Comparison of ENCODE assay signal across 9 mouse cellular contexts in genomic region chr13:88823522-88824419, GRCm38 (mm10). TPM values are rescaled to one million over a fixed set of nuclear protein-coding genes. Genes with fewer than 3 reads are reported as not detected.
DNase-seq lines count a peak whose midpoint lies in the region; ATAC-seq and TF ChIP-seq lines count a peak whose summit lies in the region.
"Had no signal": no experiment of that assay in that cellular context is flagged by ENCODE, and none has a peak within 500 bp of the region (broad histone marks: within the 10 kb centered on the region; RNA-seq: fewer than 3 reads in every experiment).

No protein-coding gene starts in this region.

- WGBS in small intestine, adult 2 months, result 3% methylated on average over 25 of the region's 25 CpGs

- TF ChIP-seq CTCF in gastrocnemius, adult 2 months (IDR thresholded peaks at IDR 0.05), result no peak
- no peak for TF ChIP-seq CTCF in small intestine, adult 2 months (IDR thresholded peaks at IDR 0.05; ENCODE audit: extremely low read depth, insufficient read length, insufficient replicate concordance, low read depth, low read length)

- no peaks in the 10 kb centered on the region for H3K4me1 ChIP-seq in small intestine, adult 2 months (ENCODE audit: control insufficient read depth, insufficient read depth, insufficient read length, low read length)

- no peak for TF ChIP-seq POLR2A in small intestine, adult 2 months (IDR thresholded peaks at IDR 0.05; ENCODE audit: low read depth, low read length)

- H3K27me3 ChIP-seq in small intestine, adult 2 months (ENCODE audit: control insufficient read depth, insufficient read depth, low read length), result no peaks in the 10 kb centered on the region

- DNase-seq in gastrocnemius, adult 2 months, result no peak
- no peak for DNase-seq in gastrocnemius, postnatal 14 days
- DNase-seq in brain, adult 2 months (ENCODE audit: low read depth, low spot score), result peak; percentile 90
- peak; percentile 50 to 57 for DNase-seq in frontal cortex, postnatal 36 days (ENCODE audit: low spot score in 2 of 2)
- peak; percentile 44 for DNase-seq in left cerebral cortex, adult 11 months (ENCODE audit: low spot score)
- peak; percentile 45 for DNase-seq in lung, postnatal 36 days

- H3K4me3 ChIP-seq in gastrocnemius, adult 2 months, result peak overlapping the region; percentile 52
- H3K4me3 ChIP-seq in small intestine, adult 2 months (ENCODE audit: low read depth, low read length), result peak overlapping the region; percentile 38

- intact Hi-C loops in gastrocnemius, adult 2 months (cut with DNase I), result no loop called here
- intact Hi-C loops in gastrocnemius, postnatal 14 days (cut with DNase I; ENCODE audit: low total_unique reads), result no loop called here

- ATAC-seq in inflammation-experienced regulatory T-cells, adult 6 months, result no peak

- no peak overlapping the region for H3K27ac ChIP-seq in gastrocnemius, adult 2 months
- no peak overlapping the region for H3K27ac ChIP-seq in small intestine, adult 2 months (ENCODE audit: insufficient read depth, low read depth, low read length)

- H3K36me3 ChIP-seq in small intestine, adult 2 months (ENCODE audit: control insufficient read depth, insufficient read depth, low read length), result no peaks in the 10 kb centered on the region

RNA-seq across cellular contexts. Expression of gene Edil3, which starts 2.5 kb away (rescaled TPM):
- under 1 TPM; 0.28 to 0.70 TPM for total RNA-seq in gastrocnemius, adult 2 months (2021)
- total RNA-seq in gastrocnemius, postnatal 14 days (2021), result under 1 TPM; 0.38 to 0.51 TPM
- polyA plus RNA-seq in small intestine, adult 2 months (2012; rRNA removed), result 0.08 and 0.30 TPM in 2 replicates
- polyA plus RNA-seq in inflammation-experienced regulatory T-cells, adult 6 months (2017; shearing (Covaris generic)), result under 1 TPM in 1 of 3 experiments, not detected in 2; 0.17 TPM
- total RNA-seq: MEL had no signal

Comparison
In these comparisons a context has a peak if more than half of its experiments do, and no peak if none do; other contexts are left out.
1. DNase-seq: peak in brain, adult 2 months (single experiment), frontal cortex, postnatal 36 days (2 of 2), left cerebral cortex, adult 11 months (single experiment) and lung, postnatal 36 days (single experiment); none in gastrocnemius, adult 2 months (single experiment) and gastrocnemius, postnatal 14 days (single experiment).